Mouse (Mus musculus) mammary gland, adult 2 months (tissue): ENCODE results near the gene Tvp23a. TPM values are rescaled to one million over a fixed set of nuclear protein-coding genes. Genes with fewer than 3 reads are reported as not detected.

ENCODE experiments used
- polyA plus RNA-seq: library from polyadenylated mRNA; depleted of rRNA; stranded (reverse); fragments of >200 nt; gene quantifications from 2 replicates; pipeline ENCODE4 v1.2.3, GENCODE M21; 2012; ENCODE audit warnings: low replicate concordance; rRNA removed

The Tvp23a gene
- 2.1 and 3.7 TPM in 2 replicates for polyA plus RNA-seq

GRCm38 (mm10) chr16:10447264-10447594 lies at the start of gene Tvp23a:
Gene Tvp23a, minus strand, starts transcription at chr16:10447362.

GRCm38 (mm10) chr16:10479857-10480256 lies 32.7 kb upstream of the Tvp23a start, which contains the start of gene Ciita:
Gene Ciita, plus strand, starts transcription at chr16:10480059.

GRCm38 (mm10) chr16:10411764-10412746 lies 35.1 kb downstream of the Tvp23a start, which contains the start of gene Nubp1:
Gene Nubp1, plus strand, starts transcription at chr16:10411948.

GRCm38 (mm10) chr16:10394699-10395540 lies 52.2 kb downstream of the Tvp23a start, which contains the start of gene Tekt5:
Gene Tekt5, minus strand, starts transcription at chr16:10395490.

Other genes starting within 250 kb of the Tvp23a start
- gene Emp2, start 133.4 kb downstream of the Tvp23a start, polyA plus RNA-seq, result 25.9 and 57.5 TPM in 2 replicates
- gene Tekt5, start 51.9 kb downstream of the Tvp23a start, polyA plus RNA-seq, result 0.27 TPM in 1 of 2 replicates, not detected in the other
- 26.4 and 26.6 TPM in 2 replicates for gene Nubp1, start 35.4 kb downstream of the Tvp23a start, polyA plus RNA-seq
- gene Ciita, start 32.7 kb upstream of the Tvp23a start, polyA plus RNA-seq, result 26.9 and 51.8 TPM in 2 replicates
- 53.9 and 103 TPM in 2 replicates for gene Dexi, start 95.7 kb upstream of the Tvp23a start, polyA plus RNA-seq
- 14.3 and 25.5 TPM in 2 replicates for gene Clec16a, start 98.0 kb upstream of the Tvp23a start, polyA plus RNA-seq